Mouse (Mus musculus) ovary, adult 2 months (tissue): Measurements from ENCODE around the gene Ndufa4. TPM values are rescaled to one million over a fixed set of nuclear protein-coding genes. Genes with fewer than 3 reads are reported as not detected.

ENCODE experiments used
- polyA plus RNA-seq: library from polyadenylated mRNA; depleted of rRNA; stranded (reverse); fragments of >200 nt; gene quantifications from 2 replicates; pipeline ENCODE4 v1.2.3, GENCODE M21; 2012; rRNA removed

Gene Ndufa4
- 319 and 377 TPM in 2 replicates for polyA plus RNA-seq

DNA sequence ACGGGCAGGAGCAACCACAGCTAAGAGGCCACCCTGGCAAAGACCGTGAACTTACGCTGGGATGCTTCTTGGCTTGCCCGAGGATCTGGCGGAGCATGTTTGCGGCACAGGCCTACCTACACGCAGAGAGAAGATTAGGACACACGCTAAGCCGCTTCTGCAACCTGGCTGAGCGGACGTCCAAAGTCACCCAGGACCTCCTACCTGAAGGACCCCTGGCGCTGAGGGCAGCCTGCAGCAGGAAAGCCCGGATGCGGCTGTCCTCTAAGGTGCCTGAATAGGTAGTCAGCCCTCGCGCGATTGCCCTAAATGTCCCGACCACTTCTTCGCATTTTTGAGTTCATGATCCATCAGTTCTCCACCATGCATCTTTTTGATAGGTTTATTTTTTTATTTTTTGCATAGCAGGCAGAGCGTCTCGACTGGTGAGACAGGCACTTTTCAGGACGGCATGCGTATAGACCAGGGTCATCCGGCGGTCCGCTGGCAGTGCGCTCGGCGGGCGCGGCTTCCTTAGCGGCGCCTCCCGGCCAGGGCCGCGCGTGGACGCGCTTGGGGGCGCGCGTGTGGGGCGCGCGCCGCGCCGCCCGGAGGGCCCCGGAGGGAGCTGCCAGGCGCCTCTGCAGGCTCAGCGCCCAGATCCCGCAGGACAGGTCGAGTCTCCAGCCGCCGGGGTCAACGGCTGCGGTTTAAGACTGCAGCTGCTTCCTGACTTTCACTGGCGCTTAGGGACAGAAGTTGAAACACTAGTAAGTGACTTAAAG, at the start of gene Ndufa4, which contains the start of gene Phf14:
Gene Ndufa4, minus strand, starts transcription at position 229 of the 764 bp plus-strand sequence.
Gene Phf14, plus strand, starts transcription at position 541 of the 764 bp plus-strand sequence.

Other genes starting within 250 kb of the Ndufa4 start
- gene Phf14, start 312 bp upstream of the Ndufa4 start, polyA plus RNA-seq, result 5.2 and 5.6 TPM in 2 replicates